Mouse (Mus musculus) forebrain, postnatal 0 days (tissue): Measurements from ENCODE around the gene Smu1. TPM values are rescaled to one million over a fixed set of nuclear protein-coding genes. Genes with fewer than 3 reads are reported as not detected.

Experiments
- ATAC-seq: fragments of 200-750 bp; cut with Nextera tagmentation; 2 replicates; pipeline ENCODE4 v1.8.0; 2017; ENCODE audit warnings: mild to moderate bottlenecking, moderate library complexity
- DNase-seq: peaks from one replicate; pipeline ENCODE4 v3.0.0-alpha.2; 2015
- H3K27ac ChIP-seq: fragments of 300-500 bp; sonication (generic); 2 replicates; pipeline ENCODE4 v1.5.1; 2014; ENCODE audit warnings: low read depth, mild to moderate bottlenecking, antibody characterized with exemption, low read length, moderate library complexity, mixed read lengths
- H3K27me3 ChIP-seq: fragments of 300-500 bp; sonication (generic); 2 replicates; pipeline ENCODE4 v1.6.1; 2014; ENCODE audit warnings: mild to moderate bottlenecking, low read length, mixed read lengths; ENCODE audit not compliant: insufficient read depth
- H3K36me3 ChIP-seq: fragments of 300-500 bp; sonication (generic); 2 replicates; pipeline ENCODE4 v1.6.1; 2014; ENCODE audit warnings: mild to moderate bottlenecking, moderate library complexity; ENCODE audit not compliant: insufficient read depth
- H3K4me1 ChIP-seq: fragments of 300-500 bp; sonication (generic); 2 replicates; pipeline ENCODE4 v1.6.1; 2014; ENCODE audit warnings: antibody characterized with exemption; ENCODE audit not compliant: insufficient read depth
- H3K4me2 ChIP-seq: fragments of 300-500 bp; sonication (generic); 2 replicates; pipeline ENCODE4 v1.6.1; 2014; ENCODE audit warnings: low read depth, mild to moderate bottlenecking, moderate library complexity
- H3K4me3 ChIP-seq: fragments of 300-500 bp; sonication (generic); 2 replicates; pipeline ENCODE4 v1.5.1; 2014; ENCODE audit warnings: low read depth, low read length, mixed read lengths
- H3K9ac ChIP-seq: fragments of 300-500 bp; sonication (generic); 2 replicates; pipeline ENCODE4 v1.6.1; 2014; ENCODE audit warnings: mild to moderate bottlenecking
- H3K9me3 ChIP-seq: fragments of 300-500 bp; sonication (generic); 2 replicates; pipeline ENCODE4 v1.6.1; 2016; ENCODE audit warnings: low read length
- CTCF ChIP-seq: sonication (generic); IDR thresholded peaks from 2 replicates; pipeline ENCODE4 v1.5.1; 2016; ENCODE audit warnings: antibody characterized with exemption, control low read depth, low read depth
- WGBS: fragments of 180-500 bp; shearing (Covaris S2); extraction: QIAGEN DNeasy Blood & Tissue Kit; methylation state at CpG from one replicate; pipeline ENCODE4 v1.1.7; 2014; 5-methylcytosine and 5-hydroxymethylcytosine counted together
- polyA plus RNA-seq: library from polyadenylated mRNA; unstranded; fragments of >200 nt; fragmentation: Nextera tagmentation; extraction: Ambion mirVana; gene quantifications from 2 replicates; pipeline ENCODE4 v1.2.1, GENCODE M21; 2015
- total RNA-seq: library from RNA; depleted of rRNA; stranded (reverse); fragments of >200 nt; gene quantifications from 2 replicates; pipeline ENCODE4 v1.2.3, GENCODE M21; 2014

The Smu1 gene
- total and polyA plus RNA-seq, 2 experiments from 2014 or later: 97.8 to 119 TPM

DNA sequence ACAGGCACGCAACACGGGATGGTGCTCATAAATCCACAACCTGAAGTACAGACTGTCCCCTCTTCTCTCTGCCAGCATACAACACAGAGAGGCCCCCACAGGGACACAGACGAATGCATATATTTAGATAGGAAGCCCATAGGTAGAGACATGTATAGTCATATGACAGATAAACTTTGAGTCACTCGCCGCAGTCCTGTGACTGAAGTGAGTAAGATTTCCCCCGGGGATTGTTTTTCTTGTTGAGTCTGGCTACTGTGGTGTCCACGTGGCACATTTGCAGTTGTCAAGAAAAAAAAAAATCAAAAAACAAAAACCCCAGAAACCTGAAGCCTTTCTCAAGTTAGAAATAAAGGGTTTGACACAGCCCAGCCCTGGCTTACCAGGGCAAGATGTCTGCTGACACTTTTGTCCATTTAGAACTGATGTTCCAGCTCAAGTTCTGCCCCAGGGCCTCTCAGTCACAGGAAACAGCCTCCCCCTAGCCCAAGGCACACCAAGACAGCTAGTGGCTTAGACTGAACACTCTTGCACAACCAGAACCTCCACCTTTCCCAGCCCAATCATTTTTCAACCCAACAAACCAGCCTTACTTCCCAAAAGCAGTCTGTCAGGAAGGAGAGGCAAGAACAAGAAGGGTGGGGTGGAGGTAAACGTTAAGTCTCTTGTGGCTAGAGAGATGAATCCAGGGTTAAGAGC, 24.2 kb upstream of the Smu1 start:
- no peak overlapping the region for H3K4me2 ChIP-seq
- H3K9ac ChIP-seq: no peak overlapping the region
- WGBS: 82% methylated on average over 8 of the region's 8 CpGs

GRCm38 (mm10) chr4:40781143-40781542, 23.4 kb upstream of the Smu1 start:
- Histone ChIP-seq H3K4me2 (no peak overlapping the region), H3K27me3 (no peaks in the 10 kb centered on the region), H3K27ac (no peak overlapping the region), H3K9ac (no peak overlapping the region), H3K9me3 (no peaks in the 10 kb centered on the region), H3K4me1 (no peaks in the 10 kb centered on the region), H3K4me3 (no peak overlapping the region), H3K36me3 (no peaks in the 10 kb centered on the region)
- no peak for ATAC-seq
- 45% methylated on average over 3 of the region's 3 CpGs for WGBS
- TF ChIP-seq CTCF: no peak
- DNase-seq: no peak

More for the DNA sequence above, 24.2 kb upstream of the Smu1 start:
- H3K27me3 ChIP-seq: no peaks in the 10 kb centered on the region
- no peaks in the 10 kb centered on the region for H3K9me3 ChIP-seq
- no peak overlapping the region for H3K27ac ChIP-seq
- ATAC-seq: no peak
- H3K36me3 ChIP-seq: no peaks in the 10 kb centered on the region
- H3K4me3 ChIP-seq: no peak overlapping the region
- no peak for DNase-seq
- TF ChIP-seq CTCF: no peak
- H3K4me1 ChIP-seq: no peaks in the 10 kb centered on the region

GRCm38 (mm10) chr4:40778656-40779055, 20.9 kb upstream of the Smu1 start:
- peak; percentile 9; the same call in 1 of the 2 replicates for TF ChIP-seq CTCF
- H3K27me3 ChIP-seq: no peaks in the 10 kb centered on the region
- no peak overlapping the region for H3K4me3 ChIP-seq
- no peak for ATAC-seq
- 83% methylated on average over 6 of the region's 6 CpGs for WGBS
- H3K4me1 ChIP-seq: no peaks in the 10 kb centered on the region
- DNase-seq: no peak
- H3K36me3 ChIP-seq: no peaks in the 10 kb centered on the region
- H3K4me2 ChIP-seq: no peak overlapping the region
- no peak overlapping the region for H3K27ac ChIP-seq
- H3K9me3 ChIP-seq: no peaks in the 10 kb centered on the region
- no peak overlapping the region for H3K9ac ChIP-seq

DNA sequence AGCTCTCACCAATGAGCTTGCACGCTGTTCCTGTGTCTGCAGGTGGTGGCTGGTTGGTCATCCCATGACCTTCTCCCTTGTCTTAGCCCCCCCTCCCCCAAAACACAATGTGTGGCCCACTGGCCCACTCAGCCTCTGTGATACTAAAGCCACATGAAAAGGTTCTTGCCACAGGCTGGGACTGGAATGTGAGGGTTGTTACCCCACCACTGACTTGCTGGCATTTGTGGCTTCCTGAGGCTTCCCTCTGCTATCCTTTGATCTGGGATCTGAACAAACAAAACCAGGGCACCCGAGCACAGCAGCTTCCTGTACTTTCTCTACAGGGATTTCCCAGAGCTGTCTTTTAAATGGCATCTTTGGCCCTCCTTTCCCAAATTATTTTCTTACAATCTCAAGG, 19.4 kb upstream of the Smu1 start:
- Histone ChIP-seq H3K4me2 (no peak overlapping the region), H3K4me3 (no peak overlapping the region), H3K27me3 (no peaks in the 10 kb centered on the region), H3K9ac (no peak overlapping the region), H3K36me3 (no peaks in the 10 kb centered on the region), H3K27ac (no peak overlapping the region), H3K9me3 (no peaks in the 10 kb centered on the region), H3K4me1 (no peaks in the 10 kb centered on the region)
- ATAC-seq (no peak), DNase-seq (no peak)
- 38% methylated on average over 2 of the region's 2 CpGs for WGBS
- no peak for TF ChIP-seq CTCF

GRCm38 (mm10) chr4:40776416-40776815, 18.7 kb upstream of the Smu1 start:
- Histone ChIP-seq H3K9me3 (no peaks in the 10 kb centered on the region), H3K4me1 (no peaks in the 10 kb centered on the region), H3K9ac (no peak overlapping the region), H3K36me3 (no peaks in the 10 kb centered on the region), H3K27ac (no peak overlapping the region), H3K4me3 (no peak overlapping the region), H3K4me2 (no peak overlapping the region), H3K27me3 (no peaks in the 10 kb centered on the region)
- DNase-seq (no peak), ATAC-seq (no peak)
- TF ChIP-seq CTCF: no peak
- 74% methylated on average over 4 of the region's 4 CpGs for WGBS

DNA sequence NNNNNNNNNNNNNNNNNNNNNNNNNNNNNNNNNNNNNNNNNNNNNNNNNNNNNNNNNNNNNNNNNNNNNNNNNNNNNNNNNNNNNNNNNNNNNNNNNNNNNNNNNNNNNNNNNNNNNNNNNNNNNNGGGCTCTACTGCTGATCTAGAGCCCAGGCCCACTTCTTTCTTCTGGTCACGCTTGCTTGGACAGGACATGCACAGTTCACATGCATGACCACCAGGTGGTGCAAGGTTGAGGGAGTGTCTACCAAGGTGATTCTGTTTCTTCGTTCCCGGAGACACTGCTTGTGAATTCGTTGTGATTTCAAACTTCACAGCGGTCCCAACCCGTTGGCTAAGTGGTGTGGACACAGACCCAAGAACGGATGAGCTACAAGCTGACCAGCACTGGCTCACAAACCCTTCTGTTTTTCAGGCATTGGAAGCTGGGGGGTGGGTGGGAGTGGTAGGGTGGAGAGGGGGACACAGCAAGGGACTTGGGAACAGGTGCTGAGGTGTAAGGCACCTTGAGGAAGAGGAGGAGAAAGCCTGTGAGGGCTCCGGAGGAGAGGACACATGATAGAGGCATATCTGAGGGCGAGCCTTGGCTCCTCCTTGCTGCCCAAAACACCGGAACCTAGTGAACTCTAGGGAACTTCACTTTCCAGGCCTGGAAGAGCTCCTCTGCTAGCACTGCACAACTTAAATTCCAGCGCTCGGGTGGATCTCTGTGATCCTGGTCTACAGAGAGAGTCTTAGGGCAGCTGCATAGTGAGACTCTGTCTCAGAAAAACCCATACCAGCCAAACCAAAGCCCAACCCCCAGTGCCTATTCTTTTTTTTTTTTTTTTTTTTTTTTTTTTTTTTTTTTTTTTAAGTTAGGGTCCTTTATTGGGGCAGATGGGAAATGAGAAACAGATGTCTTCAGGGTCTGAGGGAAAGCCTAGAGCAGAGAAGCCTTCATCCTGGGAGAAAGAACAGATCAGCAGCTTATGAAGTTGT, 16.8 kb upstream of the Smu1 start:
- 20% methylated on average over 12 of the region's 12 CpGs for WGBS
- ATAC-seq: peak; percentile 42; the same call in 1 of the 2 replicates

GRCm38 (mm10) chr4:40759876-40760275, 2.2 kb upstream of the Smu1 start:
- Histone ChIP-seq H3K4me3 (no peak overlapping the region), H3K9me3 (no peaks in the 10 kb centered on the region), H3K27ac (no peak overlapping the region), H3K27me3 (no peaks in the 10 kb centered on the region), H3K36me3 (peaks cover 6% of the 10 kb centered on the region), H3K9ac (no peak overlapping the region), H3K4me2 (no peak overlapping the region), H3K4me1 (no peaks in the 10 kb centered on the region)
- no peak for TF ChIP-seq CTCF
- DNase-seq (no peak), ATAC-seq (no peak)
- 56% methylated on average over 5 of the region's 5 CpGs for WGBS

More for the DNA sequence above, 16.8 kb upstream of the Smu1 start:
- Histone ChIP-seq H3K9ac (no peak overlapping the region), H3K4me2 (no peak overlapping the region), H3K4me1 (no peaks in the 10 kb centered on the region), H3K9me3 (no peaks in the 10 kb centered on the region), H3K4me3 (no peak overlapping the region), H3K27me3 (no peaks in the 10 kb centered on the region), H3K36me3 (no peaks in the 10 kb centered on the region), H3K27ac (no peak overlapping the region)
- DNase-seq: peak; percentile 66
- peak; percentile 90 for TF ChIP-seq CTCF
